Mouse (Mus musculus): ENCODE results near the gene C1galt1.

DNA sequence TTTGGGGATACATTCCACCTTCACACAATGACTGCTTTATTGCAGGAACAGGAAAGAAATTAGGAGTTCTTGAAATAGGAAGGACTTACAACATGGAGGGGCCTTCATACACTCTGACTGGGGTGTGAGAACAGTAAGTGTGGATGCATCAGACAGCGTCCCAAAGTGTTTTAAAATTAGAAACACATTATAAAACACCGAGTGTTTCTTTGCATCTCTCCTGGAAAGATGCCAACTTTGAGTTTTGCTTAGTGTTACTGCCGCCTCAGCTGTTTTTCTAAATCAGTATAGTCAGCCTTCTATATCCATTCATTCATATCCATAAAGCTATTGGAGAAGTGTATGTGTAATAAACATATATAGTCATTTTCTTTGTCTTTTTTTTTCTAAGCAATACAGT lies 16.4 kb downstream of the C1galt1 start:
- TF ChIP-seq CTCF (IDR thresholded peaks at IDR 0.05; ENCODE audit: borderline replicate concordance, extremely low read depth, insufficient read depth, insufficient read length) (no peak), POLR2A (IDR thresholded peaks at IDR 0.05; ENCODE audit: borderline replicate concordance, extremely low read depth, insufficient read depth, insufficient read length, poor library complexity, severe bottlenecking) (no peak)
